Mouse (Mus musculus) liver, embryonic 14.5 days (tissue): ENCODE results near the gene Col1a1. TPM values are rescaled to one million over a fixed set of nuclear protein-coding genes. Genes with fewer than 3 reads are reported as not detected.

ENCODE experiments used
- ATAC-seq: fragments of 200-750 bp; cut with Nextera tagmentation; 2 replicates; pipeline ENCODE4 v1.8.0; 2017; ENCODE audit warnings: moderate number of reproducible peaks, mild to moderate bottlenecking, moderate library complexity; ENCODE audit not compliant: insufficient read depth
- DNase-seq, 3 experiments: peaks; one replicate each; pipeline ENCODE4 v3.0.0-alpha.2; 2012 to 2013; ENCODE audit warnings: low read depth in 3 of 3, low spot score in 3 of 3
- H3K27ac ChIP-seq: fragments of 300-500 bp; sonication (generic); 2 replicates; pipeline ENCODE4 v1.5.1; 2014; ENCODE audit warnings: moderate library complexity, mild to moderate bottlenecking, control low read depth, inconsistent platforms
- H3K27me3 ChIP-seq: fragments of 300-500 bp; sonication (generic); 2 replicates; pipeline ENCODE4 v1.6.1; 2014; ENCODE audit warnings: mild to moderate bottlenecking, low read length, moderate library complexity; ENCODE audit not compliant: control insufficient read depth, insufficient read depth
- H3K36me3 ChIP-seq: fragments of 300-500 bp; sonication (generic); replicated peaks from 2 replicates; pipeline ENCODE4 v1.6.1; 2014; ENCODE audit warnings: low read depth; ENCODE audit not compliant: control insufficient read depth, insufficient read depth
- H3K4me1 ChIP-seq, 2 experiments: fragments of 200-500 bp in 1 of 2; fragments of 300-500 bp in 1 of 2; sonication (generic) in 1 of 2; replicated peaks; 2 replicates each; pipeline ENCODE4 v1.6.1; 2012 to 2014; ENCODE audit warnings: antibody characterized with exemption in 1 of 2, inconsistent platforms in 1 of 2, low read length in 1 of 2; ENCODE audit not compliant: control insufficient read depth in 2 of 2, insufficient read depth in 2 of 2
- H3K4me2 ChIP-seq: fragments of 300-500 bp; sonication (generic); 2 replicates; pipeline ENCODE4 v1.6.1; 2014; ENCODE audit warnings: low read depth, mild to moderate bottlenecking, control low read depth, moderate library complexity
- H3K4me3 ChIP-seq, 2 experiments: fragments of 200-500 bp in 1 of 2; fragments of 300-500 bp in 1 of 2; sonication (generic) in 1 of 2; 2 replicates each; pipeline ENCODE4 v1.5.1; 2012 to 2014; ENCODE audit warnings: low read depth in 2 of 2, low read length in 2 of 2, mild to moderate bottlenecking in 2 of 2, control low read depth in 1 of 2, inconsistent platforms in 1 of 2, moderate library complexity in 1 of 2; ENCODE audit not compliant: insufficient read depth in 1 of 2
- H3K9ac ChIP-seq: fragments of 300-500 bp; sonication (generic); replicated peaks from 2 replicates; pipeline ENCODE4 v1.6.1; 2014; ENCODE audit warnings: mild to moderate bottlenecking, control low read depth, moderate library complexity
- H3K9me3 ChIP-seq: fragments of 300-500 bp; sonication (generic); 2 replicates; pipeline ENCODE4 v1.6.1; 2016; ENCODE audit warnings: low read length, mixed read lengths; ENCODE audit not compliant: control insufficient read depth
- CTCF ChIP-seq: IDR thresholded peaks from 2 replicates; pipeline ENCODE4 v1.5.1; 2016; ENCODE audit warnings: antibody characterized with exemption, low read depth, control low read depth
- EP300 ChIP-seq: IDR thresholded peaks from 2 replicates; pipeline ENCODE4 v1.6.1; 2016; ENCODE audit warnings: antibody characterized with exemption, low read depth
- WGBS: fragments of 180-500 bp; shearing (Covaris S2); extraction: QIAGEN DNeasy Blood & Tissue Kit; methylation state at CpG from one replicate; pipeline ENCODE4 v1.1.7; 2014; ENCODE audit not compliant: insufficient replicate concordance; 5-methylcytosine and 5-hydroxymethylcytosine counted together
- polyA plus RNA-seq, 2 experiments: library from polyadenylated mRNA; depleted of rRNA in 1 of 2; stranded (reverse) in 1 of 2; unstranded in 1 of 2; fragments of >200 nt; fragmentation: Nextera tagmentation in 1 of 2; extraction: Ambion mirVana in 1 of 2; gene quantifications; 2 replicates each; pipeline versions ENCODE4 v1.2.1 to v1.2.3; 2012 to 2014

Col1a1 gene
- polyA plus RNA-seq, 2 experiments, result 14.1 to 30.8 TPM

GRCm38 (mm10) chr11:94978178-94978915 lies 42.3 kb downstream of the Col1a1 start:
- peaks cover 11 to 20% of the 10 kb centered on the region in 2 experiments for H3K4me1 ChIP-seq
- peak overlapping the region; percentile 60 for H3K4me2 ChIP-seq
- H3K27ac ChIP-seq, result no peak overlapping the region
- no peak overlapping the region for H3K9ac ChIP-seq
- no peak overlapping the region for H3K4me3 ChIP-seq
- 37% methylated on average over 9 of the region's 9 CpGs for WGBS
- DNase-seq, result no peak
- no peak for TF ChIP-seq EP300
- no peak for TF ChIP-seq CTCF
- no peaks in the 10 kb centered on the region for H3K36me3 ChIP-seq
- no peaks in the 10 kb centered on the region for H3K9me3 ChIP-seq
- no peak; the same call in 1 of the 2 replicates for ATAC-seq
- H3K27me3 ChIP-seq, result no peaks in the 10 kb centered on the region

GRCm38 (mm10) chr11:94978947-94979346 lies 42.9 kb downstream of the Col1a1 start:
- TF ChIP-seq EP300 (no peak), CTCF (peak; percentile 100)
- Histone ChIP-seq H3K4me3 (peak overlapping the region; percentile 19 to 25; a peak in 2 of 4 replicates), H3K9me3 (no peaks in the 10 kb centered on the region), H3K4me1 (peaks cover 11 to 20% of the 10 kb centered on the region in 2 experiments), H3K4me2 (peak overlapping the region; percentile 60), H3K27ac (no peak overlapping the region; the same call in none of the 2 replicates), H3K36me3 (no peaks in the 10 kb centered on the region), H3K27me3 (no peaks in the 10 kb centered on the region), H3K9ac (peak overlapping the region; percentile 37)
- ATAC-seq (peak; percentile 83), DNase-seq (peak; percentile 88 to 92 (median 90))
- WGBS, result 0% methylated on average over 20 of the region's 20 CpGs

GRCm38 (mm10) chr11:94979462-94980179 lies 43.6 kb downstream of the Col1a1 start:
- Histone ChIP-seq H3K27ac (peak overlapping the region; percentile 35), H3K9me3 (no peaks in the 10 kb centered on the region), H3K9ac (peak overlapping the region; percentile 37), H3K4me3 (peak overlapping the region in 1 of 2 experiments; percentile 25; a peak in 1 of 4 replicates), H3K4me1 (peaks cover 17 to 26% of the 10 kb centered on the region in 2 experiments), H3K27me3 (no peaks in the 10 kb centered on the region), H3K36me3 (no peaks in the 10 kb centered on the region), H3K4me2 (peak overlapping the region; percentile 60)
- peak; percentile 71 for ATAC-seq
- 52% methylated on average over 11 of the region's 11 CpGs for WGBS
- no peak for DNase-seq
- TF ChIP-seq CTCF (no peak), EP300 (peak; percentile 66; the same call in 1 of the 2 replicates)

- no peaks in the 10 kb centered on the region for H3K27me3 ChIP-seq
- H3K4me3 ChIP-seq, result no peak overlapping the region
- no peaks in the 10 kb centered on the region for H3K36me3 ChIP-seq
- DNase-seq (no peak), ATAC-seq (no peak)
- peaks cover 34 to 50% of the 10 kb centered on the region in 2 experiments for H3K4me1 ChIP-seq
- 47% methylated on average over 1 of the region's 1 CpGs for WGBS
- no peaks in the 10 kb centered on the region for H3K9me3 ChIP-seq
- no peak overlapping the region for H3K27ac ChIP-seq
- H3K9ac ChIP-seq, result no peak overlapping the region
- TF ChIP-seq EP300, result no peak
- no peak for TF ChIP-seq CTCF
- no peak overlapping the region for H3K4me2 ChIP-seq
Measured at GRCm38 (mm10) chr11:94985140-94985539, 49.1 kb downstream of the Col1a1 start.

- Histone ChIP-seq H3K4me2 (no peak overlapping the region), H3K27ac (no peak overlapping the region), H3K36me3 (no peaks in the 10 kb centered on the region), H3K4me3 (no peak overlapping the region), H3K9me3 (no peaks in the 10 kb centered on the region), H3K9ac (no peak overlapping the region), H3K27me3 (no peaks in the 10 kb centered on the region), H3K4me1 (peaks cover 37 to 54% of the 10 kb centered on the region in 2 experiments)
- ATAC-seq (no peak), DNase-seq (no peak)
- TF ChIP-seq EP300 (no peak), CTCF (no peak)
- WGBS, result 75% methylated on average over 5 of the region's 5 CpGs
Measured at GRCm38 (mm10) chr11:94985822-94986221, 49.8 kb downstream of the Col1a1 start.
